ENCODE assay signal across 7 mouse cellular contexts in genomic region chr2:156311441-156311840, GRCm38 (mm10). TPM values are rescaled to one million over a fixed set of nuclear protein-coding genes. Genes with fewer than 3 reads are reported as not detected.
DNase-seq lines count a peak whose midpoint lies in the region; ATAC-seq lines count a peak whose summit lies in the region.

No protein-coding gene starts in this region.

- H3K9me3 ChIP-seq in megakaryocyte, embryonic 14.5 days, result peaks cover 6% of the 10 kb centered on the region; the same call in 1 of the 2 replicates
- no peaks in the 10 kb centered on the region for H3K9me3 ChIP-seq in embryonic facial prominence, embryonic 13.5 days
- H3K9me3 ChIP-seq in limb, embryonic 12.5 days, result no peaks in the 10 kb centered on the region
- H3K9me3 ChIP-seq in stomach, embryonic 15.5 days, result no peaks in the 10 kb centered on the region

- no peak for DNase-seq in urinary bladder, adult 2 months (ENCODE audit: low spot score)

- H3K9ac ChIP-seq in embryonic facial prominence, embryonic 13.5 days, result peak overlapping the region; percentile 97
- peak overlapping the region; percentile 94 for H3K9ac ChIP-seq in limb, embryonic 12.5 days (replicated peaks)
- H3K9ac ChIP-seq in stomach, embryonic 15.5 days, result peak overlapping the region; percentile 90; the same call in 1 of the 2 replicates

- 22% methylated on average over 8 of the region's 8 CpGs for WGBS in embryonic facial prominence, embryonic 13.5 days
- 19% methylated on average over 8 of the region's 8 CpGs for WGBS in limb, embryonic 12.5 days
- 24% methylated on average over 8 of the region's 8 CpGs for WGBS in stomach, embryonic 15.5 days

- peaks cover 33% of the 10 kb centered on the region for H3K4me1 ChIP-seq in megakaryocyte, embryonic 14.5 days
- H3K4me1 ChIP-seq in embryonic facial prominence, embryonic 13.5 days, result peaks cover 11% of the 10 kb centered on the region
- peaks cover 11% of the 10 kb centered on the region; the same call in 1 of the 2 replicates for H3K4me1 ChIP-seq in limb, embryonic 12.5 days (replicated peaks)
- peaks cover 5% of the 10 kb centered on the region for H3K4me1 ChIP-seq in stomach, embryonic 15.5 days

- ATAC-seq in megakaryocyte, adult 5-6 weeks (ENCODE audit: poor library complexity, severe bottlenecking), result no peak
- no peak for ATAC-seq in embryonic facial prominence, embryonic 13.5 days (ENCODE audit: insufficient number of reproducible peaks, insufficient read depth, low FRiP score, low TSS enrichment, low read depth)
- ATAC-seq in limb, embryonic 12.5 days (ENCODE audit: insufficient number of reproducible peaks, insufficient read depth, low FRiP score, low TSS enrichment, low read depth), result 0 out of 2 replicates have a peak, but pooled peaks have one; percentile 16
- ATAC-seq in stomach, embryonic 15.5 days (ENCODE audit: insufficient read depth, low FRiP score, low read depth), result no peak
- ATAC-seq in frontal cortex, adult (ENCODE audit: low TSS enrichment), result no peak

- H3K27me3 ChIP-seq in megakaryocyte, embryonic 14.5 days (replicated peaks), result peaks cover 1% of the 10 kb centered on the region
- no peaks in the 10 kb centered on the region for H3K27me3 ChIP-seq in embryonic facial prominence, embryonic 13.5 days
- H3K27me3 ChIP-seq in limb, embryonic 12.5 days, result no peaks in the 10 kb centered on the region
- H3K27me3 ChIP-seq in stomach, embryonic 15.5 days (replicated peaks), result no peaks in the 10 kb centered on the region

- H3K27ac ChIP-seq in embryonic facial prominence, embryonic 13.5 days, result peak overlapping the region; percentile 94
- peak overlapping the region; percentile 98 for H3K27ac ChIP-seq in limb, embryonic 12.5 days
- H3K27ac ChIP-seq in stomach, embryonic 15.5 days, result peak overlapping the region; percentile 98

- H3K4me2 ChIP-seq in embryonic facial prominence, embryonic 13.5 days, result peak overlapping the region; percentile 83
- H3K4me2 ChIP-seq in limb, embryonic 12.5 days, result peak overlapping the region; percentile 68
- H3K4me2 ChIP-seq in stomach, embryonic 15.5 days, result peak overlapping the region; percentile 88

- peaks cover 39% of the 10 kb centered on the region for H3K36me3 ChIP-seq in megakaryocyte, embryonic 14.5 days (replicated peaks; ENCODE audit: low read length)
- peaks cover 29% of the 10 kb centered on the region for H3K36me3 ChIP-seq in embryonic facial prominence, embryonic 13.5 days
- H3K36me3 ChIP-seq in limb, embryonic 12.5 days, result peaks cover 31% of the 10 kb centered on the region
- 0 out of 2 replicates have a peak, but pooled peaks cover 3% of the 10 kb centered on the region for H3K36me3 ChIP-seq in stomach, embryonic 15.5 days

- peak overlapping the region; percentile 95 for H3K4me3 ChIP-seq in megakaryocyte, embryonic 14.5 days (replicated peaks)
- peak overlapping the region; percentile 94 for H3K4me3 ChIP-seq in embryonic facial prominence, embryonic 13.5 days
- H3K4me3 ChIP-seq in limb, embryonic 12.5 days (replicated peaks), result peak overlapping the region; percentile 91
- H3K4me3 ChIP-seq in stomach, embryonic 15.5 days (replicated peaks), result peak overlapping the region; percentile 86

RNA-seq across cellular contexts. Expression of gene Cnbd2, which starts 0.7 kb away (rescaled TPM):
- polyA plus RNA-seq in megakaryocyte, embryonic 14.5 days (2012; ENCODE audit: insufficient read depth, low replicate concordance), result 0.74 TPM in 1 of 2 replicates, not detected in the other
- 3.6 and 6.2 TPM in 2 replicates for total RNA-seq in megakaryocyte, adult 5-6 weeks (2015)
- total RNA-seq in megakaryocyte, adult 5-6 weeks (2017), result 16.2 and 24.5 TPM in 2 replicates
- polyA plus RNA-seq in embryonic facial prominence, embryonic 13.5 days (2015; fragmentation: Nextera tagmentation; extraction: Ambion mirVana), result 5.0 and 5.2 TPM in 2 replicates
- 4.7 and 5.2 TPM in 2 replicates for polyA plus RNA-seq in limb, embryonic 12.5 days (2016; fragmentation: Nextera tagmentation; extraction: Ambion mirVana)
- 4.3 and 4.7 TPM in 2 replicates for polyA plus RNA-seq in stomach, embryonic 15.5 days (2015; fragmentation: Nextera tagmentation; extraction: Ambion mirVana)
- 3.4 and 4.5 TPM in 2 replicates for polyA plus RNA-seq in urinary bladder, adult 2 months (2012; rRNA removed)

RNA-seq across cellular contexts. Expression of gene Scand1, which starts 1.1 kb away (rescaled TPM):
- 797 and 1,035 TPM in 2 replicates for polyA plus RNA-seq in megakaryocyte, embryonic 14.5 days (2012; ENCODE audit: insufficient read depth, low replicate concordance)
- 5.8 and 11.9 TPM in 2 replicates for total RNA-seq in megakaryocyte, adult 5-6 weeks (2015)
- 8.7 and 11.8 TPM in 2 replicates for total RNA-seq in megakaryocyte, adult 5-6 weeks (2017)
- 70.4 and 88.4 TPM in 2 replicates for polyA plus RNA-seq in embryonic facial prominence, embryonic 13.5 days (2015; fragmentation: Nextera tagmentation; extraction: Ambion mirVana)
- polyA plus RNA-seq in limb, embryonic 12.5 days (2016; fragmentation: Nextera tagmentation; extraction: Ambion mirVana), result 88.7 and 106 TPM in 2 replicates
- polyA plus RNA-seq in stomach, embryonic 15.5 days (2015; fragmentation: Nextera tagmentation; extraction: Ambion mirVana), result 65.9 and 76.7 TPM in 2 replicates
- 71.0 and 72.5 TPM in 2 replicates for polyA plus RNA-seq in urinary bladder, adult 2 months (2012; rRNA removed)
